Mouse (Mus musculus): ENCODE results near the gene Zbtb38. TPM values are rescaled to one million over a fixed set of nuclear protein-coding genes. Genes with fewer than 3 reads are reported as not detected.

The Zbtb38 gene
- 13.9 and 15.3 TPM in 2 replicates for polyA plus RNA-seq (2015; fragmentation: Nextera tagmentation; extraction: Ambion mirVana)

DNA sequence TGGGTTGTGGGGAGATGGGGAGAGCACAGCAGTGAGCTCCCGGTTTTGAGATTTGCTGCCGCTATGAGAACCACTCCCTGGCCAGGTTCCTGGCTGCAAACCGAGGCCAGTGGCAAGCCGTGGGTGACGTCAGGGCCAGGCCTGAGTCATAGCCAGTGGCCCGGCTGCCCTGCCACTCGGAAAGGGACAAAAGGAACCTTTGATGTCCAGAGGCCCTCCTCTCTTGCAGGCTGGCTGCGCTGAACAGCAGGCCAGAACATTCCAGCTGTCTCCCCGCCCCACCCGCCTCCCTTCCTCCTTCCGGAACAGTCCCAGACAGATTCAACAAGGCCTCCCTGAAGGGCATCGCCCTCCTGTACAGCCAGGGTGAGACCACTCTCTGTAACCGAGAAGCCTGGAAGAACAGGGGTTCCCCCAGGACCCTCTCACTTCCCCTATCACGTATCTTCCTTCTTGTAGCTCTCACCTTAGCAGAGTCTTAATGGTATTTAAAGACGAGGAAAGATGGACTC is at the start of gene Zbtb38:
Zbtb38 (minus strand) TSS at position 229 of the 512 bp plus-strand sequence.
- DNase-seq (ENCODE audit: low spot score) (peak; percentile 93), ATAC-seq (ENCODE audit: low FRiP score, low TSS enrichment) (peak; percentile 97)
- Histone ChIP-seq H3K36me3 (ENCODE audit: control insufficient read depth, insufficient read depth, low read length) (no peaks in the 10 kb centered on the region), H3K27ac (replicated peaks) (peak within 1 kb of the TSS; percentile 79), H3K9me3 (ENCODE audit: control insufficient read depth, low read length) (no peaks in the 10 kb centered on the region), H3K4me3 (ENCODE audit: low read depth, low read length) (no peak within 1 kb of the TSS), H3K4me1 (replicated peaks; ENCODE audit: control insufficient read depth, insufficient read depth) (peaks cover 3% of the 10 kb centered on the region; the same call in 1 of the 2 replicates), H3K27me3 (ENCODE audit: control insufficient read depth, insufficient read depth, low read length) (no peaks in the 10 kb centered on the region), H3K4me2 (replicated peaks; ENCODE audit: low read depth) (0 out of 2 replicates have a peak within 1 kb of the TSS, but pooled peaks have one; percentile 20), H3K9ac (ENCODE audit: low read length) (no peak within 1 kb of the TSS)
- TF ChIP-seq CTCF (IDR thresholded peaks at IDR 0.05; ENCODE audit: low read depth): no peak
- peak; percentile 21 for TF ChIP-seq EP300 (optimal IDR thresholded peaks at IDR 0.05)
- WGBS: 31% methylated on average over 15 of the region's 15 CpGs

DNA sequence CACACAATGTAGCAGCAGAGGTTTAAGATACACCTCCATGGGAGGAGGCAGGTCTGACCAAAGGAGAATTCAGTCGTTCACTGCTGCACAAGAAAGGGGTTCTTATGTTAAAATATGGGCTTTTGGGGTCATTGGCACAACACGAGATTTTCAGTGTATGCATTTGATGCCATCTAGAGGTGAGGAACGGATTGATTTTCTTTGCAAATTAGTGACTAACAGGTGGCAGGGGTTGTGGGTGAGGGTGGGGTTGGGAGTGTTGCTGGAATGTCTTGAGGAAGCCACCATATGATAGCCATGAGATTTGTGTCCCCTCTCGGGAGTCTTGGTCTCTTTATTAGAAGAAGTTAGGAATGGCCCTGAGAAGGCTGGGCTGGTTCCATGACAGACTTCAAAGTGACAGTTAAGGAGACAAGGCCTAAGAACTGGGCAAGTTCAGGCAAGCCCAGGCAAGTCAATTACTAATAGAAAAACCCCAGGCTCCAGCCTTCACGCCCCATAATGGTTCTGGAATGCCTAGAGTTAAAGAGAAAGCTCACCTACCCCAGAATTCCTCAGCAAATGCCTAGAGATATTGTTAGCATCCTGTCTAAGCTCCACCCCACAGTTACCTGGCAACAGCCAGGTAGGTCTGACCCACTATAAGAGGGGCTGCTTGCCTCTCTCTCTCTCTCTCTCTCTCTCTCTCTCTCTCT is 47.6 kb upstream of the Zbtb38 start:
- TF ChIP-seq EP300 (optimal IDR thresholded peaks at IDR 0.05) (no peak), CTCF (IDR thresholded peaks at IDR 0.05; ENCODE audit: low read depth) (peak; percentile 74)
- DNase-seq (ENCODE audit: low spot score) (no peak), ATAC-seq (ENCODE audit: low FRiP score, low TSS enrichment) (no peak)
- no peak overlapping the region for H3K4me3 ChIP-seq (ENCODE audit: low read depth, low read length)
- H3K36me3 ChIP-seq (ENCODE audit: control insufficient read depth, insufficient read depth, low read length): no peaks in the 10 kb centered on the region
- H3K9me3 ChIP-seq (ENCODE audit: control insufficient read depth, low read length): no peaks in the 10 kb centered on the region
- no peak overlapping the region for H3K9ac ChIP-seq (ENCODE audit: low read length)
- no peaks in the 10 kb centered on the region for H3K27me3 ChIP-seq (ENCODE audit: control insufficient read depth, insufficient read depth, low read length)
- H3K4me1 ChIP-seq (replicated peaks; ENCODE audit: control insufficient read depth, insufficient read depth): no peaks in the 10 kb centered on the region
- no peak overlapping the region for H3K4me2 ChIP-seq (replicated peaks; ENCODE audit: low read depth)
- H3K27ac ChIP-seq (replicated peaks): no peak overlapping the region
- WGBS: 19% methylated on average over 5 of the region's 5 CpGs

DNA sequence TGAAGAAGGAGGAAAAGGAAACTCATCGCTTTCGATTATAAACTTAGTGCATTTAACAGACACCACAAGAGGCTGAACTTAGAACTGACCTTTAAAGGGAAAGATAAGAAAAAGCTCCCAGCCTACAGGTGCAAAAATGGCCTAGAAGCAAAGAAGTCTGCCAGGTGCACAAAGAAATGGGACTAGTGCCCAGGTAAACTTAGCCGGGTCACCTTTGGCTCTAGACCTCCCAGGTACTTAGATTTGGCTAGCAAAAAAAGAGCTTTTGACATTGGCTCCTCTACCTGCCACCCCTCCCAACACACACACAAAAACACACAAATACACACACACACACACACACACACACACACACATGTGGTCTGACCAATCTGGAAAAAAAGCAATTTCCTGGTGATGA is 44.7 kb upstream of the Zbtb38 start:
- WGBS: 71% methylated on average over 3 of the region's 3 CpGs
- DNase-seq (ENCODE audit: low spot score): peak; percentile 58

DNA sequence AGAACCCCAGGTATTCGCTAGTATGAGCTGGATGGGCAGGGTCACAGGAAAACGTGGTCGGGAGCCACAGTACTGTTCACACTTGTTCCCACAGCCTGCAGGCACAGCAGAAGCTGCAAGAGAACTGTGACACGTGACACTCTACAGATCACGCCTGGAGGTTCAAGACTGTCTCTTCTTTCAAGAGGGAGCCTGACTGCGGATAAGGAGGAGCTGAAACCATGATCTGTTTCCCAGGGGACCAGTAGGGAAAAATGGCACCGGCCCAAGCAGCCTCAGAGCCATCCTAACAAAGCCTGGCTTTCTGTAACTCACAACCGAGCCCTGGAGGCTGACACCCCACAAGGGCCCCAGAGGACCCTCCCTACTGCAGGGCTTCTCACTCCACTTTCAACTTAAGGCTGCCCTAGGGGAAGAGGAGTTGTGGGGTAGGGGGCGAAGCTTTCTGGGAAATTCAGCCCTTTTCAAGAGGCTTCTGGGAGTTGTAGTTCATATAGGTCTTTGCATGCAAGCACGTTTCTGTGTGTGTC is 42.8 kb upstream of the Zbtb38 start:
- 10% methylated on average over 10 of the region's 10 CpGs for WGBS
- Histone ChIP-seq H3K9ac (ENCODE audit: low read length) (no peak overlapping the region), H3K9me3 (ENCODE audit: control insufficient read depth, low read length) (no peaks in the 10 kb centered on the region), H3K4me3 (ENCODE audit: low read depth, low read length) (peak overlapping the region; percentile 12), H3K36me3 (ENCODE audit: control insufficient read depth, insufficient read depth, low read length) (no peaks in the 10 kb centered on the region), H3K4me1 (replicated peaks; ENCODE audit: control insufficient read depth, insufficient read depth) (no peaks in the 10 kb centered on the region), H3K4me2 (replicated peaks; ENCODE audit: low read depth) (peak overlapping the region; percentile 45), H3K27ac (replicated peaks) (no peak overlapping the region), H3K27me3 (ENCODE audit: control insufficient read depth, insufficient read depth, low read length) (no peaks in the 10 kb centered on the region)
- TF ChIP-seq EP300 (optimal IDR thresholded peaks at IDR 0.05) (no peak), CTCF (IDR thresholded peaks at IDR 0.05; ENCODE audit: low read depth) (0 out of 2 replicates have a peak, but pooled peaks have one; percentile 10)
- ATAC-seq (ENCODE audit: low FRiP score, low TSS enrichment) (peak; percentile 58; the same call in 1 of the 2 replicates), DNase-seq (ENCODE audit: low spot score) (peak; percentile 35)

More for the DNA sequence above, 44.7 kb upstream of the Zbtb38 start:
- Histone ChIP-seq H3K9me3 (ENCODE audit: control insufficient read depth, low read length) (no peaks in the 10 kb centered on the region), H3K4me3 (ENCODE audit: low read depth, low read length) (no peak overlapping the region), H3K27ac (replicated peaks) (no peak overlapping the region), H3K27me3 (ENCODE audit: control insufficient read depth, insufficient read depth, low read length) (no peaks in the 10 kb centered on the region), H3K4me1 (replicated peaks; ENCODE audit: control insufficient read depth, insufficient read depth) (no peaks in the 10 kb centered on the region), H3K9ac (ENCODE audit: low read length) (no peak overlapping the region), H3K4me2 (replicated peaks; ENCODE audit: low read depth) (no peak overlapping the region), H3K36me3 (ENCODE audit: control insufficient read depth, insufficient read depth, low read length) (no peaks in the 10 kb centered on the region)
- no peak for TF ChIP-seq EP300 (optimal IDR thresholded peaks at IDR 0.05)
- no peak for TF ChIP-seq CTCF (IDR thresholded peaks at IDR 0.05; ENCODE audit: low read depth)
- 0 out of 2 replicates have a peak, but pooled peaks have one; percentile 35 for ATAC-seq (ENCODE audit: low FRiP score, low TSS enrichment)

DNA sequence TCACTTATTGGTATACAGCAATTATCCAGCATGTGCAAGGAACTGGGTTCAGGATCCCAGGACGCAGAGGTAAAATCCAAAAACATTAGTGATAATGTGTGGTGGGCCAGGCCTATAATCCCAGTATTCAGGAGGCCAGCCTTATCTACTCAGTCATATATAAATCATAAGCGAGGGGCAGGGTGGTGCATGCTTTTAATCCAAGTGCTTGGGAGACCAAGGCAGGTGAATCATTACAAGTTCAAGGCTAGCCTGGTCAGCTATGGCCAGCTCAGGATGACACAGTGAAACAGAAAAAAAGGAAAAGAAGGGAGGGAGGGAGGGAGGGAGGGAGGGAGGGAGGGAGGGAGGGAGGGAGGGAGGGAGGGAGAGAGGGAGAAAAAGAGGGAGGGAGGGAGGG is 42.0 kb upstream of the Zbtb38 start:
- Histone ChIP-seq H3K9me3 (ENCODE audit: control insufficient read depth, low read length) (no peaks in the 10 kb centered on the region), H3K4me3 (ENCODE audit: low read depth, low read length) (no peak overlapping the region), H3K9ac (ENCODE audit: low read length) (no peak overlapping the region), H3K27ac (replicated peaks) (no peak overlapping the region), H3K4me2 (replicated peaks; ENCODE audit: low read depth) (no peak overlapping the region), H3K36me3 (ENCODE audit: control insufficient read depth, insufficient read depth, low read length) (no peaks in the 10 kb centered on the region), H3K27me3 (ENCODE audit: control insufficient read depth, insufficient read depth, low read length) (no peaks in the 10 kb centered on the region), H3K4me1 (replicated peaks; ENCODE audit: control insufficient read depth, insufficient read depth) (no peaks in the 10 kb centered on the region)
- DNase-seq (ENCODE audit: low spot score) (no peak), ATAC-seq (ENCODE audit: low FRiP score, low TSS enrichment) (no peak)
- 92% methylated on average over 2 of the region's 2 CpGs for WGBS
- TF ChIP-seq CTCF (IDR thresholded peaks at IDR 0.05; ENCODE audit: low read depth): no peak

DNA sequence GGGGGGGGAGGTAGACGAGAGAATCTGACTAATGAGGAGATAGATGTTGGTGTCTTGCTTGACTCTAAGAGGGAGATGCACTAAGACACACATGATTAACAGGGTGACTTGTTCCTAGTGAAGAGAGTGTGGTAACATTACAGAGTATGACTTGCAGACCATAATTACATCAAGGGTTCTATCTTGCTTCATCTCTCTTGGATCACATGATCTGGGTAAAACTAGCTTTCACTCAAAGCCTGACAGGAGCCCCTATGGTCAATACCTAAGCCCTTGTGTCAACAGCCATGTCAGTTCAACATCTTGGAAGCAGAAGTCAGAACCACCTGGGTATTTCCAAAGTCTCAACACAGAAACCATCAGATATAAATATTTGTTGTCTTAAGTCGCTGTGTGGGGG is 39.9 kb upstream of the Zbtb38 start:
- Histone ChIP-seq H3K4me2 (replicated peaks; ENCODE audit: low read depth) (no peak overlapping the region), H3K27ac (replicated peaks) (no peak overlapping the region), H3K4me3 (ENCODE audit: low read depth, low read length) (no peak overlapping the region), H3K9ac (ENCODE audit: low read length) (no peak overlapping the region), H3K9me3 (ENCODE audit: control insufficient read depth, low read length) (no peaks in the 10 kb centered on the region), H3K36me3 (ENCODE audit: control insufficient read depth, insufficient read depth, low read length) (no peaks in the 10 kb centered on the region), H3K4me1 (replicated peaks; ENCODE audit: control insufficient read depth, insufficient read depth) (no peaks in the 10 kb centered on the region), H3K27me3 (ENCODE audit: control insufficient read depth, insufficient read depth, low read length) (no peaks in the 10 kb centered on the region)
- DNase-seq (ENCODE audit: low spot score) (no peak), ATAC-seq (ENCODE audit: low FRiP score, low TSS enrichment) (no peak)
- WGBS: 59% methylated on average over 2 of the region's 2 CpGs
- TF ChIP-seq EP300 (optimal IDR thresholded peaks at IDR 0.05) (no peak), CTCF (IDR thresholded peaks at IDR 0.05; ENCODE audit: low read depth) (no peak)

All from stomach, postnatal 0 days (tissue).